Mouse (Mus musculus) R1 (cell line): ENCODE data around the gene Clec2l.

Experiments used
- DNase-seq: peaks from one replicate; pipeline ENCODE4 v3.0.0-alpha.2; 2018; ENCODE audit warnings: low read depth, low spot score

The Clec2l gene

DNA sequence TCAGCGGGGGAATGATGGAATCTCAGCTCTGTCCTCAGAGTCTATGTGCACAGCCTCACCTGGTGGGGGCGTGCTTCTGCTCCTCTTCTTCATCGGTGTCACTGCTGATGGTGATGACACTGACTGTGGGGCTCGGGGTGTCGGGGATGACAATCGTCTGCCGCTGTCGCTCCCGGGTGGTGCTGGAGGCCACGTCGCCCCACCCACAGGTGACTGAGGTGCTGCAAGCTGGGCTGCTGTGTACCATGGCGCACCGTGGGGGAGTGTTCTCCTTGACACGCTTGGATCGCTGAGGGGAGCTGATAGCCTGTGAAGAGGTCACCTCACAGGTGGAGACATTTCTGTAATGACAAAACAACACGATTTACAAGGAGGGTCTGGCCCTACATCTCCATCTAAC is 53.0 kb downstream of the Clec2l start:
- DNase-seq: no peak

DNA sequence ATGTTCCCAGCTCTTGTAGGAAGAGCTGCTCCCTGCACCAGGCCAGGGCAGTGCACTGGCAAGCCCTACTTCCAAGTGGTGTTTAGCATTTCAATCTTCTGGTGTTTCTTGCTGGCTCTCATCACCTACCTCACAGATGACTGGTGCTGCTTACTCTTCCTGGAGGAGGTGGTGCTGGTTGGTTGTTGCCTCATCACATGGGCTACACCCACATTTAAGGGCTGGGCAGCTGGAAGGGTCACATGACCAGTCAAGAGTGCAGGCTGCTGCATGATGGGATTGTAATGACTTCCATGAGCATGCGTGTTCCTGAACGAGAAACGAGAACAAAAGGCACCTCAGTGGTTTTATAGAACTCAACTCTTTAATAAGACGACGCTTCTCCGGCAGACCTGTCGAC is 55.8 kb downstream of the Clec2l start:
- DNase-seq: peak; percentile 21

DNA sequence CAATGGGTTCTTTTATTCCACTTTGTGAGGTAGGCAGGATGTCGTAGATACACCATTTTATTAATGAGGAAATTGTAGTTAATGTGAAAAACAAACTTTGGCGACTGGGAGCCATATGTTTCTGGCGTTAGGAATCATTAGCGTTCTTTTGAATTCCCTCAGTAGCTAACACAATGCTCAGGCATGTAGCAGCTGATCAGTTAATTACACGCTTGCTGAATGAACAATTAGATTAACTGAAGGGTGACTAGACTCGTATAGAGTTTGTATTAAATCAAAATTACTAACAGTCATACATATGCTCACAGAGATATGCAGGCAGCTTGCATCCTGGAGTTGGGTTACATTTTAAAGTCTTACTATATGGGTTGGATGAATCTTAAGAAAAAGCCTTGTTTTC is 56.4 kb downstream of the Clec2l start:
- DNase-seq: no peak

DNA sequence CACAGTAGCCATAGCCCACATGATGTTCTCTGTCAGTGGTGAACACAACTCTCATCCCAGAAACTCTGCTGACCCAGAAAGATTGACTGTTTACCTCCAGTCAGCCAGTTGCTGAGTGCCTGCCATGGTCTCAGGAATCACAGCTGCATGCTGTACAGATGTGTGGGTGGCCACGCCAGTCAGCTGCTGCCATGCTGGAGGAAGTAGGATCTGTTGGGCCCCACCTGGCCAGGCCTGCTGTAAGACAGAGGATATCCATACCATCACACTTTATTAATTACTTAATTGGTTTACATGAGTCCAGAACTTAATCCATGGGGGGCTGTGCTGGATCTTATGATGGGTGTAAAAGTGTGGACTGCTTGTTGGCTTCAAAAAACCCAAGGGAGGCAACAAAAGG is 58.5 kb downstream of the Clec2l start:
- DNase-seq: no peak

DNA sequence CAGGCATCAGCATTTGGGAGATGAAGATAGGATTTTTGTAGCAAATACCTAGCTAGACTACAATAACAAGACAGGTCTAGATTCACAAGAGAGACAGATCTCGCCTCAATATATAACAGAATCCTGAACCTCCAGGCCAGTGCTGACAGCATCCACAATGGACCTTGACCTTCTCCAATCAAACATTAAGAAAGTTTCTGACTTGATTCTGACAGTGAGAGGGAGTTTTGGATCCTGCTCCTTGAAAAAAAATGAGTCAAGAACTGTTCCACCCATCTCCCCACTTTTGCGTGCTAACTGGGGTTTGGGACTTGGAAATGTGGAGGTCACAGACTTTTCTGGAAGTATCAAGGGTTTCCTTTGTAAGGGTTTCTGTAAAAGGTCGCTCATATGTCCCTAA is 62.6 kb downstream of the Clec2l start:
- no peak for DNase-seq
